Mouse (Mus musculus): Measurements from ENCODE around the gene Eif2b3.

Eif2b3 gene

GRCm38 (mm10) chr4:117122209-117122608 is 103.0 kb downstream of the Eif2b3 start:
- no peak for DNase-seq (ENCODE audit: low spot score in 2 of 2)

GRCm38 (mm10) chr4:117123546-117124217 is 104.5 kb downstream of the Eif2b3 start:
- no peak for DNase-seq (ENCODE audit: low spot score in 2 of 2)

DNA sequence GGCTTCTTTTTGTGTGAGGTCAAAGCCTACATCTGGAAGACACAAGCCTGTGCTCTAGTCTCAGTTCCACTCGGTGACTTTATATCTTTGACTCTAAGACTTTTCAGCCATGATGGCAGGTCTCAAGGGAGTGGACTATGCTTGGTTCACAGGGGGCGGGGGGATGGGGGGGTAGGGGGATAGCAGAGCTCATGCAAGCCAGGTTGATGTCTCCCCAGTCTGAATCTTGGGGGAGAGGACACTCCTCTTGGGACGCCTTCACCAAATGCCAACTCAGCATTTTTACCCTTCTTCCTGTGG is 105.0 kb downstream of the Eif2b3 start:
- no peak for DNase-seq (ENCODE audit: low spot score in 2 of 2)

DNA sequence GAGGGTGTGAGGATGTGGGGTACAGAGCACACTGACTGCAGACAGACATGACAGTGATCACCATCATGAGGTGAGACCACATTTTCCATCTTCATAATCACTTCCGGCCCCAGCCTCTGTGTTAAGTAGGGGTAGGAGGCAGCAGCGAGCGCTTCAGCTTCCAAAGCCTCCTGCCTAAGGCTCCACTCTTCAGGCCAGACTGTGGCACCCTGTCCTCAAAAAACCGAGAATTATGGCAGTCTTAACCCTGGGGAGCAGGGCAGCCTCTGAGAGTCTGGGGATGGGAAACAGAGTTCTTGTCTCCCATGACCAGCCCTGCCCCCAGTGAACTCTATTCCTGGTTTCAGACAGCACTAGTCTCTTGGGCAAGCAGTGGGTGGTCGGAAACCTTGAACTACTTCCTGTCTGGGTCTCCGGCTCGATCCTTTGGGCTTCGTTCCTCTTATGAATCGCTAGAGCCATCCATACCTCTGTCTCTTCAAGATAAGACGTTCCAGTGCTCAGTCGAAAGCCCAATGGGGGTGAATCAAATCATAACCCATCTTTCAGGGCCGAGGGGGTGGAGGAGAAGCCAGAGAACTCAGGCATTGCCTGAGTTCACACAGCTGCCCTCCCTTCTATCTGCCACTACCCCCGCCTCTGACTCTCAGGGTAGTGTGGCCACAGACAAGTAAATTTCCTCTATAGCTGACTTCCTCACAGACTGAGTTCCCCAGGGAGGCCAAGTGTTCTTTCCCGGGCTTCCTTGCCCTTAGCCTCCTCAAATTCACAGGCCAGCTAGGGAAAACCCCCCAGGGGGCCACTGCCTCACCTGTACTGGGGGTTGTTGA is 105.5 kb downstream of the Eif2b3 start:
- DNase-seq (ENCODE audit: low spot score in 2 of 2), result no peak

GRCm38 (mm10) chr4:117125348-117125909 is 106.2 kb downstream of the Eif2b3 start, which contains the start of gene Btbd19:
TSS of gene Btbd19 (minus strand) at chr4:117125725.
- peak; percentile 76 to 81 for DNase-seq (ENCODE audit: low spot score in 2 of 2)

DNA sequence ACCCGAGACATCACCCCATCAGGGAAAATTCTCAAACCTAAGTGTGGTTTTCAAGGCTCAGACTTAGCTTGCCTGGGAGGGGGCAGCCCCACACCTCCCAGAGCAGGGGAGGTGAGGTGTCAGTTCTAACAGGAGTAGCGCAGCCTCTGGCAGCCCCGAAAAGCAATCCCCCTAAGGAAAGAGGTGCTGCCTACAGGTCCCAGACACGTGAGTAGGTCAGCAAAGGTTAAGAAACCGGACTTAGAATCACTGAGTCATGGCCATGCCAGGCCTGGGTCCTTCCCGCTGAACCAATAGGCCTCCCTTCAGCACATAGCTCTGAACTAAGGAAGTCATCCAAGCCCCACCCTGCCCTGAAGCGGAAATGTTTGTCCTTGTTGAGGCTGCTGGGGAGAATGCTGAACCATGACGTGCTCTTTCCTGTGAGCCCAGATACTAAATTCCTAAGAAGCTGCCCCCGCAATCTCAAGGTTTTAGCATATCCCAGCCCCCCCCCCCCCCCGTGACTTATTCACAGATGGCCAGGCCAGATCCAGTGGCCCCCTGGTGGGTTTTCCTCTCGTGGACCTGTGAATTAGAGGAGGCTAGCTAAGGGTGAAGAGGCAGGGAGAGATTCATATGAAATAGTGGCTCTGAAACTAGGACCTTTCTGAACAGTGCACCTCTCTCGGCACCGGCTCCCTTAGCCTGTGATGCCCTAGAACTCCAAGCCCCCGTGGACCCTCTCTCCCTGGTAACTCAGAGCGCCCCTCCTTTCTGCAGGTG is 106.9 kb downstream of the Eif2b3 start:
- DNase-seq (ENCODE audit: low spot score in 2 of 2), result peak in 1 of 2 experiments; percentile 54

DNA sequence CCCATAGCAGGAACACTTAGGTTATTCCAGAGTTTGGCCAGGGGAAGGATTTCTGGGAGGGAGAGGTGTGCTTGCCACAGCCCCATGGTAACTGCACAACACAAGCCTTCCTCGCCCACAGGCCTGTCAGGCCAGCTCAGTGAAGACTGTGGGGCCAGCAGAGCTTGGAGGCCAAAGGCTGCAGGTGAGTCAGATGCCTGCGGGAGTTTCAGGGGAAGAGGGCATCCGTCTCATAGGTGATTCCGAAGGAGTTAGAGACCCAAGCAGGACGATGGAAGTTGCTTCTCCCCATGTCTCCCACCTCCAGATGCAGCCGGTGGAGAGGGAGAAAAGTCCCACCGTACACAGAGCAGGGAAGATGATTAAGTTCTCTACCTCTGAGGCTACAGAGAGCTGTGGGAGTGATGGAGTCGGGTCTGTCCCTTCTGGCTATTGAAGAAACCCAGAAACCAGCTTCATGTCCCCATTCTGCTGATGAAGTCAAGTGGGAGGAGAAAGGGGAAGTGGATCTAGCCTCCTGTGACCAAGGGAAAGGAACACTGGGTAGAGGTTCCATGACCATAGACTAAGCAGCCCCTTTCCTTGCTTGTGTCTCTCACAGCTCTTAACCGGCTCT is 107.6 kb downstream of the Eif2b3 start, which contains the start of gene Tctex1d4:
TSS of gene Tctex1d4 (plus strand) at position 120 of the 616 bp plus-strand sequence.
- no peak for DNase-seq (ENCODE audit: low spot score in 2 of 2)

GRCm38 (mm10) chr4:117127991-117128686 is 108.9 kb downstream of the Eif2b3 start:
- no peak for DNase-seq (ENCODE audit: low spot score in 2 of 2)

GRCm38 (mm10) chr4:117130790-117131189 is 111.6 kb downstream of the Eif2b3 start:
- no peak for DNase-seq (ENCODE audit: low spot score in 2 of 2)

DNA sequence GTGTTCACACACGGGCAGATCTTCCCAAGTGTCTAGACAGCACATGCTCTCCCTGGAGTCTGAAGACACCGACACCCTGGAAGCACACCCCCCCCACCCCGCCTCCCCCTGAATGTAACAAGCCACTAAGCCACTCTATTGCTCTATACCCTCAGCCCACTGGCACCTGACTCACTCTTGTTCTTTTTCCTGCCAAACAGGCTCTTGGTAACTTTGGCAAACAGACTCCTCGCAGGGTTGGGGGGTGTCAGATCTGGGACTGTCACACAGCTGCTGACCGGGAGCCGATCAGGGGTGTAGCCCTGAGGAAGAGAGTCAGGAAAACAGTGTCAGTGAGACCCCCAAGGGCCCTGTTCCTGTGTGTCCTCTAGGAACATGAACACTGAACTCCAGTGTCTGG is 112.0 kb downstream of the Eif2b3 start:
- DNase-seq (ENCODE audit: low spot score in 2 of 2), result no peak

DNA sequence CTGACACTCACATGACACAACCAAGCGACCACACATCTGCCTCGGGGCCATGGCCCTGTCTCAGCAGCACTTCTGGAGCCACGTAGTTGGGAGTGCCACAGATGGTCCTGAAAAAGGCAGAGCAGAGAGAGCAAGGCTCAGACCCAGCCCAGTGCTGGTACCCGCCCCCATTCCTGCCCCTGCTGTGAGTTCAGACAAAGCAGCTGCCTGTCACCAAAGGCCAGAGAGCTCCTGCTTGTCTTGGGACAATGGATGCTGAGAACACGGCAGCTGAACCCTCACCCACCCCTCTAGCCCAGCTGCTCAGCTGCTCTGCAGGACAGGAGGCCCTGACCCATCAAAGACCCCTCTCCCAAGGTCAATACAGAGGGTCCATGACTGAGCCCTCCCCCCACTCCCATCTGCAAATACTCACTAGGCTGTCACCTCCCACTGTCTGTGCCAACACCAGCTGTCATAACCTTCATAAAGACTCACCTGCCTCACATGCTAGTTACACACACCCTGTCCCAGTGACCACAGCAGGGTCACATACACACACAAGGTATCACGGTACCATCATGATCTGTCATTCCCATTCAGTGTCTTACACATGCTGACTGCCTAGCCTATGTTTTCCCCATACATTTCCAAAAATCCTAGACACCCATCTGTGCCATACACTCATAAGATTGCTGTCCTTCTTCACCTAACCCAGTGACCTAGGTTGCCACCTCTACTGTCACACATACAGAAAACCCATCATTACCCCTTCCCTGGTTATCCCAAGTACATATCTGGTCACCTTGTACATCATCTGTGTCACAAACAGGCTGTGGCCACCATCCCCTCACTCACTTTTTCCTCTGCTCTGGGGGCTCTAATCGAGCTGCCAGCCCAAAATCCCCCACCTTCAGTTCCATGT is 112.9 kb downstream of the Eif2b3 start:
- DNase-seq (ENCODE audit: low spot score in 2 of 2), result no peak

GRCm38 (mm10) chr4:117132794-117133143 is 113.6 kb downstream of the Eif2b3 start:
- DNase-seq (ENCODE audit: low spot score in 2 of 2), result no peak

DNA sequence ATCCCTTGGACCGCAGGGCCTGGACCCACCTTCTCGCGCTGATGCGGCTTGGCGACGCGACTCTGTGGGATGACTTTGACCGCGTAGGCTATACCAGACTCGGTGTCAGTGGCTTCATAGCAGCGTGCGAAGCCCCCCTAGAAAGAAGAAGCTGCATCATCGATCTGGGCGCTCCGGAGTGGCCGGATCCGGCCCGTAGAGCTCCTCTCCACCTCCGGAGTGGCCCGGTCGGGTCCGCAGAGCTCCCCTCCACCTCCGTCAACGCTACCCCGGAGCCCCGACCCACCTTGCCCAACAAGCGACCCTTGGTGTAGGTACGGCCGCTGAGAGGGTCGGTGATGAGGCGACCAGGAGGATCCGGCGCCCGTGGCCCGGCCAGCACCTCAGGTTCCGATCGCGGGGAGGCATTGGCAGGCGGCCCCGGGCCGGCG is 114.2 kb downstream of the Eif2b3 start:
- DNase-seq (ENCODE audit: low spot score in 2 of 2), result no peak

GRCm38 (mm10) chr4:117133817-117134600 is 114.8 kb downstream of the Eif2b3 start, which contains the start of gene Plk3:
TSS of gene Plk3 (minus strand) at chr4:117133963.
- peak; percentile 97 to 98 for DNase-seq (ENCODE audit: low spot score in 2 of 2)

- DNase-seq (ENCODE audit: low spot score in 2 of 2), result no peak
These were observed 115.4 kb downstream of the Eif2b3 start for GRCm38 (mm10) chr4:117134601-117134995.

DNA sequence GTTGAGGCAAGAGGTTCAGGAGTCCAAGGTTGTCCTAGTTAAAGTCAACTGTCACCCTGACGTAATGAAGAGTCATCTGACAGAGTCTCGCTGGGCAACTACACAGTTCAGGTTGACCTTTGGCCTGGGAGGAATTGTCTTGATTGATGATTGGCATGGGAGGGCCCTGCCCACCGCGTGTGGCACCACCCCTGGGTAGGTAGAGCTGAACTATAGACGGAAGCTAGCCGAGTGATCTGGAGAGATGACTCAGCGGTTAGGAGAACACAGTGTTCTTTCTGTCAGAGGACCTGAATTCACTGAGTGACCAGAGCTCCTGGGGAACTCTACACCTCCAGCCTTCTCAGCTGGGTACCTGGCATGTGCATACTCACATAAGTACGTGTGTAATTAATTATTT is 116.8 kb downstream of the Eif2b3 start:
- no peak for DNase-seq (ENCODE audit: low spot score in 2 of 2)
